Mouse (Mus musculus) testis, adult 10 weeks (tissue): ENCODE data around the gene Col9a2. TPM values are rescaled to one million over a fixed set of nuclear protein-coding genes. Genes with fewer than 3 reads are reported as not detected.

Source experiments
- polyA plus RNA-seq: library from polyadenylated mRNA; stranded (reverse); fragments of 350-450 nt; fragmentation: Illumina TruSeq; extraction: RNeasy Lipid Tissue Mini Kit (QIAGEN cat#74804); gene quantifications from one replicate; pipeline ENCODE4 v1.2.3, GENCODE M21; 2014; ENCODE audit warnings: low read depth, low replicate concordance

The Col9a2 gene
- polyA plus RNA-seq, result not detected

GRCm38 (mm10) chr4:121039331-121040115, at the start of gene Col9a2:
TSS of gene Col9a2 (plus strand) at chr4:121039385.

GRCm38 (mm10) chr4:121016928-121017657, 22.1 kb upstream of the Col9a2 start, which contains the start of gene Smap2:
TSS of gene Smap2 (minus strand) at chr4:121017247.

GRCm38 (mm10) chr4:121097650-121098378, 58.6 kb downstream of the Col9a2 start, which contains the start of gene Zmpste24:
TSS of gene Zmpste24 (minus strand) at chr4:121098241.

Other genes starting within 250 kb of the Col9a2 start
- gene Nfyc, start 207.8 kb upstream of the Col9a2 start, polyA plus RNA-seq, result 11.8 TPM
- gene Rims3, start 184.6 kb upstream of the Col9a2 start, polyA plus RNA-seq, result 0.95 TPM
- gene Exo5, start 114.4 kb upstream of the Col9a2 start, polyA plus RNA-seq, result 6.2 TPM
- gene Zfp69, start 87.7 kb upstream of the Col9a2 start, polyA plus RNA-seq, result 2.3 TPM
- 26.4 TPM for gene Smap2, start 22.1 kb upstream of the Col9a2 start, polyA plus RNA-seq
- 28.0 TPM for gene Zmpste24, start 58.9 kb downstream of the Col9a2 start, polyA plus RNA-seq
- gene Tmco2, start 69.8 kb downstream of the Col9a2 start, polyA plus RNA-seq, result 1,184 TPM
- gene Rlf, start 175.7 kb downstream of the Col9a2 start, polyA plus RNA-seq, result 35.6 TPM